Mouse (Mus musculus) kidney, adult 2 months (tissue): ENCODE data around the gene Yaf2. TPM values are rescaled to one million over a fixed set of nuclear protein-coding genes. Genes with fewer than 3 reads are reported as not detected.
"Not testable (repeated sequence)": the region's sequence is repeated elsewhere in the genome, so short reads cannot be mapped to it uniquely, and the experiment has no call there.

Experiments
- DNase-seq: peaks from one replicate; pipeline ENCODE4 v3.0.0; 2021
- H3K27ac ChIP-seq: fragments of 200-500 bp; 2 replicates; pipeline ENCODE4 v1.5.1; 2012; ENCODE audit warnings: low read depth, low read length, control low read depth, inconsistent platforms; ENCODE audit not compliant: insufficient read depth
- H3K27me3 ChIP-seq: fragments of 200-500 bp; replicated peaks from 2 replicates; pipeline ENCODE4 v1.6.1; 2012; ENCODE audit warnings: mild to moderate bottlenecking, moderate library complexity, low read length, inconsistent platforms; ENCODE audit not compliant: control insufficient read depth, insufficient read depth
- H3K36me3 ChIP-seq: fragments of 200-500 bp; 2 replicates; pipeline ENCODE4 v1.6.1; 2012; ENCODE audit warnings: mild to moderate bottlenecking, moderate library complexity, low read length, inconsistent platforms; ENCODE audit not compliant: control insufficient read depth, insufficient read depth
- H3K4me1 ChIP-seq: fragments of 200-500 bp; 2 replicates; pipeline ENCODE4 v1.6.1; 2011; ENCODE audit warnings: low read length; ENCODE audit not compliant: control insufficient read depth, insufficient read depth
- H3K4me3 ChIP-seq: fragments of 200-500 bp; 2 replicates; pipeline ENCODE4 v1.5.1; 2011; ENCODE audit warnings: mild to moderate bottlenecking, low read depth, low read length, control low read depth; ENCODE audit not compliant: insufficient read depth
- CTCF ChIP-seq: fragments of 200-500 bp; conservative IDR thresholded peaks from 2 replicates; pipeline ENCODE4 v1.5.1; 2011; ENCODE audit warnings: low read depth, mild to moderate bottlenecking, control low read depth, low read length, moderate library complexity, mixed read lengths; ENCODE audit not compliant: insufficient read depth, insufficient read length
- POLR2A ChIP-seq: fragments of 200-500 bp; IDR thresholded peaks from one replicate; pipeline ENCODE4 v1.6.1; 2011; ENCODE audit warnings: low read depth, low read length, control low read depth
- WGBS: fragments of 180-500 bp; shearing (Covaris S2); methylation state at CpG from one replicate; pipeline ENCODE4 v1.1.7; 2018; 5-methylcytosine and 5-hydroxymethylcytosine counted together
- polyA plus RNA-seq: library from polyadenylated mRNA; depleted of rRNA; stranded (reverse); fragments of >200 nt; gene quantifications from 2 replicates; pipeline ENCODE4 v1.2.3, GENCODE M21; 2012

Yaf2 gene
- polyA plus RNA-seq, 1 experiment: 23.8 TPM

DNA sequence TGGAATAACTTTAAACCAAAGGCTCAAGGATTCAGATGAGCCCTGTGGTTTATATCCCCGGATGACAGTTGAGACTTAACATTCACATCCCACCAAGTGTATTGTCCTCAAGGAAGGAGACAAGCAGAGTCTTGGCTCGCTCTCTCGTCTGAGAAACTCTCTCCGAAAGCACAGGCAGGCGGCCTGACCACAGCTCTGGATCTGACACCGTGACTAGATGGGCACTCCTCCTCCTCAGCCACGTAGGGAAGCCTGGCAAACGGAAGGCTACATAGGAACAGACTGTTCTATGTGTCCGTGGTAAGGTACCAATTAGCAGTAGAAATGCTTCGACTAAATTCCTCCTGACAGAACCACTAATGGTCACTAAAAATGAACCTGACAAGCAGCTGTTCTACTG, 10.1 kb downstream of the Yaf2 start:
- TF ChIP-seq POLR2A: no peak
- TF ChIP-seq CTCF: no peak
- H3K27me3 ChIP-seq: no peaks in the 10 kb centered on the region
- H3K4me3 ChIP-seq: no peak overlapping the region
- H3K4me1 ChIP-seq: peaks cover 4% of the 10 kb centered on the region; the same call in 1 of the 2 replicates
- no peak for DNase-seq
- H3K27ac ChIP-seq: no peak overlapping the region
- WGBS: 73% methylated on average over 10 of the region's 10 CpGs
- no peaks in the 10 kb centered on the region for H3K36me3 ChIP-seq

DNA sequence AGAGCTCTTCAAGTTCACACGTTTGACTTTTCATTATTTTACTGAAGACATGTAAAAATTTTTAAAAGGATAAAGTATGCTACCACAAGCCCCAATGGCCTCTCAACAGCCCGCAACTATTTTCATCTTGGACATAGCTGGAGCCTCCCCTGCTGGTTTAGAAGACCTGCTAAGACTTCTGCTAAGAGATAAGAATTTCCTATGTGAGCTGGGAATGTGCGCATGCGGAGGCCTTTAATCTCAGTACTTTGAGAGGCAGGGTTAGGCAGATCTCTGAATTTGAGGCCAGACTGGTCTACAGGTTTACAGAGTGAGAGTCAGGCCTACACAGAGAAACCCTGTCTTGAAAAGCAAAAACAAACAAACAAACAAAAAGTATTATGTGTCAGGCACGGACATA, 11.4 kb downstream of the Yaf2 start:
- no peak for DNase-seq
- Histone ChIP-seq H3K4me3 (no peak overlapping the region), H3K27me3 (no peaks in the 10 kb centered on the region), H3K27ac (no peak overlapping the region), H3K36me3 (no peaks in the 10 kb centered on the region), H3K4me1 (peaks cover 4% of the 10 kb centered on the region; the same call in 1 of the 2 replicates)
- 75% methylated on average over 5 of the region's 5 CpGs for WGBS
- TF ChIP-seq CTCF (no peak), POLR2A (no peak)

DNA sequence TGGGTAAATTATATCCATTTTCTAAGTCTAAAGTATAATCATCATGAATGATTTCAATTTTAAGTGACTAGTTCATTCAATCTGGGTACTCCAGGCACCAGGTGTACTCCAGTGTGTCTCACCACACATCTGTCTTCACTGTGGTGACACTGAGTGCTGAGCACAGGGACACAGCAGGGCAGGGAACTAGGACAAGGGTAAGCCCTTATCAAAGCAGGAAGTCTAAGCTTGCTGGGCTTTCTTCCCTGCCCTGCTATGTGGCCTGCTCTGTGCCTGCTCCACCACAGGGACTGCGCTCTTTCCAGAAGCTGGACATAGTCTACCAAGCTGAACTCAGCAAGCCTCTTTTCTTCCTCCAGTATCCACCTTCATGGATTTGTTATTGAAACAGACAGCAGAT, 18.0 kb downstream of the Yaf2 start:
- DNase-seq: no peak
- H3K4me1 ChIP-seq: no peaks in the 10 kb centered on the region
- no peaks in the 10 kb centered on the region for H3K36me3 ChIP-seq
- H3K27me3 ChIP-seq: no peaks in the 10 kb centered on the region
- TF ChIP-seq CTCF: no peak
- TF ChIP-seq POLR2A: no peak
- H3K4me3 ChIP-seq: no peak overlapping the region
- no peak overlapping the region for H3K27ac ChIP-seq
- WGBS: 84% methylated on average over 1 of the region's 1 CpGs

DNA sequence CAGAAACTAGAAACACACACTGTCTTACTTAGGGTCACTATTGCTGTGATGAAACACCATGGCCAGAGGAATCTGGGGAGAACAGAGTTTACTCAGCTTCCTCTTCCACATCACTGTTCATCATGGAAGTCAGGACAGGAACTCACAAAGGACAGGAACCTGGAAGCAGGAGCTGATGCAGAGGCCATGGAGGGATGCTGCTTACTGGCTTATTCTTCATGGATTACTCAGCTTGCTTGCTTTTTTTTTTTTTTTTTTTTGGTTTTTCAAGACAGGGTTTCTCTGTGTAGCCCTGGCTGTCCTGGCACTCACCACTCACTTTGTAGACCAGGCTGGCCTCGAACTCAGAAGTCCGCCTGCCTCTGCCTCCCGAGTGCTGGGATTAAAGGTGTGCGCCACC, 26.4 kb downstream of the Yaf2 start:
- H3K27ac ChIP-seq, DNase-seq: not testable (repeated sequence)

DNA sequence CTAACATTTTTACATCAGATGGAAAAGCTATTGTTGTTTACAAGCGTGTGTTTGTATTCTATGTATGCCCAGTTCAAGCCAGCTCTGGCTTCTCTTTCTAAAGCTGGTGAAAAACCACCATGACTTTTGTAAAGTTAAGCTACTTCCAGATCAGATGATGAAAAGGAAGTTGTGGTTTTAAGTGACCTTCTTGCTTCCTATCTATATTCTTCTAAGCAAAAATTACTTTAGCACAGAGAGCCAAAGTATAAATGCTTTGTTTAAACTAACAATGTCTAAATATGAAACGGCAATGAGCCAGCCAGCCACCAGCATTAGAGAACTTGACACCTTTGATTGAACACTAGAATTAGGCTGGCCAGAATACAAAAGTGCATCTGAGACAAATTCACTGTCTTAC, 38.5 kb downstream of the Yaf2 start:
- TF ChIP-seq CTCF (no peak), POLR2A (no peak)
- Histone ChIP-seq H3K4me1 (no peaks in the 10 kb centered on the region), H3K27me3 (no peaks in the 10 kb centered on the region), H3K36me3 (no peaks in the 10 kb centered on the region), H3K27ac (no peak overlapping the region), H3K4me3 (no peak overlapping the region)
- 82% methylated on average over 2 of the region's 2 CpGs for WGBS
- no peak for DNase-seq

More for the DNA sequence above, 26.4 kb downstream of the Yaf2 start:
- H3K27me3 ChIP-seq, H3K4me1 ChIP-seq, H3K4me3 ChIP-seq, H3K36me3 ChIP-seq: not testable (repeated sequence)
- 100% methylated on average over 4 of the region's 4 CpGs for WGBS

DNA sequence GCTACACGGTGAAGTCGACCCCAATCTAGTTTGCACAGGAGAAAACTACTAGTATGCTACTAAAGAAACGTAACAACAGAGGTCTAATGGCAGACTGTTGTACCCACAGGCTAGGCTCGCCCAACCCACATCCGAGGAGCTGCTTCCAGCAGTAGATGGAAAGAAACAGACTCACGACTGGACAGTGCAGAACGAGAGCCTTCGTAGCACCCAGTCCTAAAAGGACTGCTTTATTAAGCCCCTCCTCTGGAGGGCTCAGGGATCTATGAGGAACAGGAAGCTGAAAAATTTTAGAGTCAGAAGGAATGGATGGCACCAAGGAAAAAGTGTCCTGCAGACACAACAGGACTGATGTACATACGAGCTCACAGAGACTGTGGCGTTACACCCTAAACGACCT, 42.3 kb downstream of the Yaf2 start:
- H3K36me3 ChIP-seq: no peaks in the 10 kb centered on the region
- H3K27ac ChIP-seq: no peak overlapping the region
- WGBS: 73% methylated on average over 11 of the region's 11 CpGs
- H3K27me3 ChIP-seq: no peaks in the 10 kb centered on the region
- TF ChIP-seq CTCF: no peak
- TF ChIP-seq POLR2A: no peak
- no peak for DNase-seq
- H3K4me1 ChIP-seq: no peaks in the 10 kb centered on the region
- no peak overlapping the region for H3K4me3 ChIP-seq

DNA sequence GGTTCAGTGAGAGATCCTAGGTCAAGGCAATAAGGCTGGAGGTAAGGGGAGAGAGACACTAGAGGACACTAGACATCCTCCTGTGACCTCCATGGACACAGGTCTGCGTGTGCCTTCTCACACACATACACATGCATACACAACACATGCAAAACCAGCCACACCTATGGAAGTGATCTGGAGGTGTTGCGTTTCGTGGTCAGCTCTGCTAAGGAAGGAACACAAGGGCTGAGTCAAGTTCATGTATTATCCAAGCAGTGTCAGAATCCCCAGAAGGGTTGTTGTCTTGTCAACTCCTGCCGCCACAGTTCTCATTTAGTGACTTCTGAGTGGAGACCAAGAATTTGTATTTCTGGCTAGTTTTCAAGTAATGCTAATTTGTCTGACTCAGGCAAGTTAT, 48.4 kb downstream of the Yaf2 start:
- no peak for DNase-seq
- TF ChIP-seq POLR2A (no peak), CTCF (no peak)
- Histone ChIP-seq H3K27ac (no peak overlapping the region), H3K36me3 (no peaks in the 10 kb centered on the region), H3K27me3 (no peaks in the 10 kb centered on the region), H3K4me3 (no peak overlapping the region), H3K4me1 (no peaks in the 10 kb centered on the region)
- 81% methylated on average over 4 of the region's 4 CpGs for WGBS

DNA sequence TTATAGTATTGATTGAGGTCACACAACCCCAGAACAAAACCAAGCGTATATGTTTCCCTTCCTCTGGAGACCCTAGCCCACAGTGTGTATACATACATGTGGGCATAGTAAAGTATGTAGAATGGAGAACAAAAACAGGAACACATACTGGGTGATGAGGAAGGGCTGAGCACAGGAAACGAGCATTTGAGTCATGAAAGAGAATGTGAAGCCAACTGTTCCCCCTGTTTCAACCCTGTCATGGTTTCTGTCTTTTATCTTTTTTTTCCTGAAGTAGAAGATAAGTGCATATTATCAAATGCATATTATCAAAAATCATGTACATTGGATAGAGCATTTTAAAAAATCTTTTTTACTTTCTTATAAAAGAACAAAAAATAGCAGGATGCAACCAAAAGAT, 49.1 kb downstream of the Yaf2 start:
- H3K27ac ChIP-seq: no peak overlapping the region
- no peaks in the 10 kb centered on the region for H3K4me1 ChIP-seq
- no peak for TF ChIP-seq CTCF
- TF ChIP-seq POLR2A: no peak
- no peak for DNase-seq
- no peaks in the 10 kb centered on the region for H3K27me3 ChIP-seq
- 74% methylated on average over 2 of the region's 2 CpGs for WGBS
- H3K4me3 ChIP-seq: no peak overlapping the region
- no peaks in the 10 kb centered on the region for H3K36me3 ChIP-seq
